Mouse (Mus musculus) forebrain, postnatal 0 days (tissue): ENCODE results near the gene Frmd4a. TPM values are rescaled to one million over a fixed set of nuclear protein-coding genes. Genes with fewer than 3 reads are reported as not detected.
A peak's percentile ranks its signal among the peaks of the same experiment; 100 is the strongest.

Experiments used
- ATAC-seq: fragments of 200-750 bp; cut with Nextera tagmentation; 2 replicates; pipeline ENCODE4 v1.8.0; 2017; ENCODE audit warnings: mild to moderate bottlenecking, moderate library complexity
- DNase-seq: peaks from one replicate; pipeline ENCODE4 v3.0.0-alpha.2; 2015
- H3K27ac ChIP-seq: fragments of 300-500 bp; sonication (generic); 2 replicates; pipeline ENCODE4 v1.5.1; 2014; ENCODE audit warnings: low read depth, mild to moderate bottlenecking, antibody characterized with exemption, low read length, moderate library complexity, mixed read lengths
- H3K27me3 ChIP-seq: fragments of 300-500 bp; sonication (generic); 2 replicates; pipeline ENCODE4 v1.6.1; 2014; ENCODE audit warnings: mild to moderate bottlenecking, low read length, mixed read lengths; ENCODE audit not compliant: insufficient read depth
- H3K36me3 ChIP-seq: fragments of 300-500 bp; sonication (generic); 2 replicates; pipeline ENCODE4 v1.6.1; 2014; ENCODE audit warnings: mild to moderate bottlenecking, moderate library complexity; ENCODE audit not compliant: insufficient read depth
- H3K4me1 ChIP-seq: fragments of 300-500 bp; sonication (generic); 2 replicates; pipeline ENCODE4 v1.6.1; 2014; ENCODE audit warnings: antibody characterized with exemption; ENCODE audit not compliant: insufficient read depth
- H3K4me2 ChIP-seq: fragments of 300-500 bp; sonication (generic); 2 replicates; pipeline ENCODE4 v1.6.1; 2014; ENCODE audit warnings: low read depth, mild to moderate bottlenecking, moderate library complexity
- H3K4me3 ChIP-seq: fragments of 300-500 bp; sonication (generic); 2 replicates; pipeline ENCODE4 v1.5.1; 2014; ENCODE audit warnings: low read depth, low read length, mixed read lengths
- H3K9ac ChIP-seq: fragments of 300-500 bp; sonication (generic); 2 replicates; pipeline ENCODE4 v1.6.1; 2014; ENCODE audit warnings: mild to moderate bottlenecking
- H3K9me3 ChIP-seq: fragments of 300-500 bp; sonication (generic); 2 replicates; pipeline ENCODE4 v1.6.1; 2016; ENCODE audit warnings: low read length
- CTCF ChIP-seq: sonication (generic); IDR thresholded peaks from 2 replicates; pipeline ENCODE4 v1.5.1; 2016; ENCODE audit warnings: antibody characterized with exemption, control low read depth, low read depth
- WGBS: fragments of 180-500 bp; shearing (Covaris S2); extraction: QIAGEN DNeasy Blood & Tissue Kit; methylation state at CpG from one replicate; pipeline ENCODE4 v1.1.7; 2014; 5-methylcytosine and 5-hydroxymethylcytosine counted together
- polyA plus RNA-seq: library from polyadenylated mRNA; unstranded; fragments of >200 nt; fragmentation: Nextera tagmentation; extraction: Ambion mirVana; gene quantifications from 2 replicates; pipeline ENCODE4 v1.2.1, GENCODE M21; 2015
- total RNA-seq: library from RNA; depleted of rRNA; stranded (reverse); fragments of >200 nt; gene quantifications from 2 replicates; pipeline ENCODE4 v1.2.3, GENCODE M21; 2014

The Frmd4a gene
- total and polyA plus RNA-seq, 2 experiments from 2014 or later, result 43.8 to 74.5 TPM

DNA sequence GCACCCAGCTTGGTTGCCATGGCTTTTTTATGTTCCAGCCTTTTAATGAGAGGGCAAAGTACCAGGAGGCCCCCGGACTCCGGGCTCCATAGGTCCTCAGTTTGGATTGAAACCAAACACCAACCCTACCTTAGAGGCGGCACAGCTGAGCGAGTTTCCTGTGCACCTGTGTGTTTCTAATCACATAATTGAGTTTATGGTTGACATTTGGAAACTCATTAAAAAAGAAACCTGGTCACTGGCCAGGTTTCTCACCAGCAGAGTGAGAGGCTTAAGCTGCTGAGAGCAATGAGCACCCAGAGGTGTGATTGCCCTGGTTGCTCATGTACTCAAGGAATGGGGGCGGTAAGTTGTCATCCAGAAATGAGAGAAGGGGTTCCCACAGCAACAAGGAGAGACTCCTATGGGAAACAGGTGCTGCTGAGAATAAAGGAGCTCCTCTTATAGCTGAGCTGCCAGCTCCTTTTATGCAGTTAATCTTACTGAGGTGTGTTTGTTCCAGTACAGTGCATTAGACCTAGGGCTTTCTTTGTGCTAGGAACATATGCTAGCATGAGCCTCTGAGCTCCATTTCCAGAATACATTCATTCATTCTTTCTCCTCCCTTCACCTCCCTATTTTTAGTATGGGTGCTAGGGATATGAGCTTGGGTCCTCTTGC is 529.6 kb downstream of the Frmd4a start:
- no peak overlapping the region for H3K27ac ChIP-seq
- H3K9ac ChIP-seq, result no peak overlapping the region
- H3K4me1 ChIP-seq, result peaks cover 7% of the 10 kb centered on the region
- TF ChIP-seq CTCF, result no peak
- peaks cover 23% of the 10 kb centered on the region; the same call in 1 of the 2 replicates for H3K36me3 ChIP-seq
- ATAC-seq (peak; percentile 34; the same call in 1 of the 2 replicates), DNase-seq (no peak)
- no peaks in the 10 kb centered on the region for H3K27me3 ChIP-seq
- 67% methylated on average over 5 of the region's 5 CpGs for WGBS
- H3K9me3 ChIP-seq, result no peaks in the 10 kb centered on the region
- H3K4me3 ChIP-seq, result no peak overlapping the region
- no peak overlapping the region for H3K4me2 ChIP-seq

DNA sequence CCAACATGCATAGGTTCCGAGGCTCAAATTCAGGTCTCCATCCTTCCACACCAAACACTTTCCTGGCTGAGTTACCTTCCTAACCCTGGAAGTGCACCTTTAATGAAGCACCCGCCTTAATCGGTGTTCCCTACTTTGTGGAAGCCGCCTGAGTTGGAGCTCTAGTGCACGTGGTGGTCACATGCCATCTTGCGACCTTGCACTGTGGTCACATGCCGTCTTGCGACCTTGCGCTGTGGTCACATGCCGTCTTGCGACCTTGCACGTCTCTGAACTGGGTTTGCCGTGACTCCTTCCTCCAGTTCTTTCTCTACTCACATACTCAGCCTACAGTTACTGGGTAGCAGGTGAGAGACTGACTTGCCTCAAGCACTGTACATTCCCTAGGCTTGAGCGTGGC is 531.8 kb downstream of the Frmd4a start:
- H3K4me2 ChIP-seq, result no peak overlapping the region
- DNase-seq (no peak), ATAC-seq (no peak)
- no peak overlapping the region for H3K9ac ChIP-seq
- H3K4me1 ChIP-seq, result no peaks in the 10 kb centered on the region
- H3K4me3 ChIP-seq, result no peak overlapping the region
- no peak overlapping the region for H3K27ac ChIP-seq
- H3K27me3 ChIP-seq, result no peaks in the 10 kb centered on the region
- 95% methylated on average over 14 of the region's 14 CpGs for WGBS
- TF ChIP-seq CTCF, result no peak
- peaks cover 16% of the 10 kb centered on the region; the same call in 1 of the 2 replicates for H3K36me3 ChIP-seq
- no peaks in the 10 kb centered on the region for H3K9me3 ChIP-seq

DNA sequence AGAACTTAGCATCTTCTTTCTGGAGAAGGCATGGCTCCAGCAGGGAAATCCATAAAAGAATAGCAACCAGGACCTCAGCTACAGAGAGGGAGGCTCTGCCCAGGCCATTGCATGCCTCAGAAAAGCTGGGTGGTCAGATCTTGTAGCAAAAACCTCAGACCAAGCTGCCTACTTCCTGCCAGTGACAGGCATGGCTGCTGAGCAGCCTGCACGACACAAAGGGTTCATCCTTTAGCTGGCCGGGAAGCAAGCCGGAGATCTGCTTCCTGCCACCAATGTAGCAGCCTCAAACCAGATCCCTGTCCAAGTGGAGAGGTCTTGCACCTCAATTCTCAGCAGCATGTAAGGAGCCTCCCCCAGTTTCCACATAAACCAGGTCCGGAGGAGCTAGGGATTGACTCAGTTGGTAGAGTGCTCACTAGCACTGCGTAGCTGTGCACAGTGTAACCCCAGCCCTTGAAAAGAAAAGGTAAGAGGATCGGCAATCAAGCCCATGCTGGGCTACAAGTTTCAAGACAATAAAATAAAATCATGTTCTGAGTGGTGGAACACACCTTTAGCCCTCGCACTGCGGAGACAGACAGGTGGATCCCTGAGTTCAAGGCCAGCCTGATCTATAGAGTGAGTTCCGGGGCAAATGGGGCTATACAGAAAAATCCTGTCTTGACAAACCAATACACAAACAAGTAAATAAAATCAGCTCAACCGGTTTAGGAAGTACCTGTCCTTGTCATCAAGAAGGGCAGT is 532.7 kb downstream of the Frmd4a start:
- DNase-seq (no peak), ATAC-seq (no peak)
- TF ChIP-seq CTCF, result no peak
- no peaks in the 10 kb centered on the region for H3K4me1 ChIP-seq
- no peaks in the 10 kb centered on the region for H3K27me3 ChIP-seq
- WGBS, result 89% methylated on average over 10 of the region's 10 CpGs
- H3K27ac ChIP-seq, result no peak overlapping the region
- no peaks in the 10 kb centered on the region for H3K9me3 ChIP-seq
- H3K4me3 ChIP-seq, result no peak overlapping the region
- no peak overlapping the region for H3K9ac ChIP-seq
- no peak overlapping the region for H3K4me2 ChIP-seq
- peaks cover 15% of the 10 kb centered on the region; the same call in 1 of the 2 replicates for H3K36me3 ChIP-seq

GRCm38 (mm10) chr2:4551438-4551837 is 533.9 kb downstream of the Frmd4a start:
- WGBS, result 24% methylated on average over 2 of the region's 2 CpGs
- DNase-seq, result no peak
- Histone ChIP-seq H3K36me3 (peaks cover 8% of the 10 kb centered on the region; the same call in 1 of the 2 replicates), H3K4me1 (peaks cover 9% of the 10 kb centered on the region; the same call in 1 of the 2 replicates), H3K4me3 (no peak overlapping the region), H3K9ac (no peak overlapping the region), H3K27me3 (no peaks in the 10 kb centered on the region), H3K27ac (no peak overlapping the region), H3K9me3 (no peaks in the 10 kb centered on the region), H3K4me2 (no peak overlapping the region)
- no peak for TF ChIP-seq CTCF
- ATAC-seq, result no peak

GRCm38 (mm10) chr2:4551866-4552265 is 534.3 kb downstream of the Frmd4a start:
- peaks cover 8% of the 10 kb centered on the region; the same call in 1 of the 2 replicates for H3K36me3 ChIP-seq
- H3K9ac ChIP-seq, result no peak overlapping the region
- 69% methylated on average over 2 of the region's 2 CpGs for WGBS
- peaks cover 13% of the 10 kb centered on the region; the same call in 1 of the 2 replicates for H3K4me1 ChIP-seq
- no peak overlapping the region for H3K4me2 ChIP-seq
- no peak for TF ChIP-seq CTCF
- no peaks in the 10 kb centered on the region for H3K27me3 ChIP-seq
- H3K27ac ChIP-seq, result 0 out of 2 replicates have a peak overlapping the region, but pooled peaks have one; percentile 15
- H3K9me3 ChIP-seq, result no peaks in the 10 kb centered on the region
- DNase-seq (no peak), ATAC-seq (no peak)
- no peak overlapping the region for H3K4me3 ChIP-seq

- H3K4me1 ChIP-seq, result peaks cover 15% of the 10 kb centered on the region; the same call in 1 of the 2 replicates
- no peak overlapping the region for H3K27ac ChIP-seq
- DNase-seq, result no peak
- no peaks in the 10 kb centered on the region for H3K27me3 ChIP-seq
- no peak for TF ChIP-seq CTCF
- H3K4me3 ChIP-seq, result no peak overlapping the region
- H3K36me3 ChIP-seq, result peaks cover 8% of the 10 kb centered on the region; the same call in 1 of the 2 replicates
- no peak for ATAC-seq
- WGBS, result 94% methylated on average over 4 of the region's 4 CpGs
- H3K9ac ChIP-seq, result no peak overlapping the region
- H3K9me3 ChIP-seq, result no peaks in the 10 kb centered on the region
- H3K4me2 ChIP-seq, result no peak overlapping the region
Measured at GRCm38 (mm10) chr2:4552486-4552885, 535.0 kb downstream of the Frmd4a start.

DNA sequence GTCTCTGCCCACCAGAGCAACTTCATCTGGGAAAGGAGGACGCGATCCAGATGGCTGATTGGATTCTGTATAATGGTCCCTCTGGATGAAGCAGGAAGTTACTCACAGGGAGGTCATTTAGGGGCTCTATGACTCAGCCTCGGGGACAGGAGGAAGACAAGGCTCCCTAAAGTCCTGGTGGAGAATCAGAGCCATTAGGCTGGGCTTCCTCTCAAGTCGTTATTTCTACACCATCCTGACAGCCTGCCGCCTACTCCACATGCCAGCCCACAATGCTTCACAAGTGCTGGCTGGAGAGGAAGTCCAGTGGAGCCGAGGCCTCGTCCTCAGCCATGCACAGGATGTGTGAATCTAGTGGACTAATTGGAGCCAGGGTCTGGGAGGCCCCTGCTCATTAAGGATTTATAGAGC is 537.7 kb downstream of the Frmd4a start:
- no peak for ATAC-seq
- Histone ChIP-seq H3K36me3 (0 out of 2 replicates have a peak, but pooled peaks cover 2% of the 10 kb centered on the region), H3K9ac (no peak overlapping the region), H3K4me2 (no peak overlapping the region), H3K4me1 (peaks cover 25% of the 10 kb centered on the region), H3K4me3 (no peak overlapping the region), H3K27ac (no peak overlapping the region), H3K9me3 (no peaks in the 10 kb centered on the region), H3K27me3 (no peaks in the 10 kb centered on the region)
- TF ChIP-seq CTCF, result no peak
- 30% methylated on average over 7 of the region's 7 CpGs for WGBS
- DNase-seq, result no peak
